Mouse (Mus musculus) intestine, embryonic 15.5 days (tissue): ENCODE results near the gene Gm14137. TPM values are rescaled to one million over a fixed set of nuclear protein-coding genes. Genes with fewer than 3 reads are reported as not detected.

Experiments
- ATAC-seq: fragments of 200-750 bp; cut with Nextera tagmentation; 2 replicates; pipeline ENCODE4 v1.8.0; 2017; ENCODE audit warnings: moderate TSS enrichment, moderate library complexity
- H3K27ac ChIP-seq: fragments of 300-500 bp; sonication (generic); 2 replicates; pipeline ENCODE4 v1.5.1; 2015; ENCODE audit warnings: mild to moderate bottlenecking, inconsistent platforms
- H3K27me3 ChIP-seq: fragments of 300-500 bp; sonication (generic); replicated peaks from 2 replicates; pipeline ENCODE4 v1.6.1; 2015; ENCODE audit warnings: inconsistent platforms
- H3K36me3 ChIP-seq: fragments of 300-500 bp; sonication (generic); 2 replicates; pipeline ENCODE4 v1.6.1; 2015; ENCODE audit warnings: inconsistent platforms
- H3K4me1 ChIP-seq: fragments of 300-500 bp; sonication (generic); replicated peaks from 2 replicates; pipeline ENCODE4 v1.6.1; 2015; ENCODE audit warnings: inconsistent platforms
- H3K4me2 ChIP-seq: fragments of 300-500 bp; sonication (generic); replicated peaks from 2 replicates; pipeline ENCODE4 v1.6.1; 2015; ENCODE audit warnings: mild to moderate bottlenecking, inconsistent platforms
- H3K4me3 ChIP-seq: fragments of 300-500 bp; sonication (generic); replicated peaks from 2 replicates; pipeline ENCODE4 v1.5.1; 2015; ENCODE audit warnings: inconsistent platforms
- H3K9ac ChIP-seq: fragments of 300-500 bp; sonication (generic); 2 replicates; pipeline ENCODE4 v1.6.1; 2015; ENCODE audit warnings: inconsistent platforms
- H3K9me3 ChIP-seq: fragments of 300-500 bp; sonication (generic); 2 replicates; pipeline ENCODE4 v1.6.1; 2016; ENCODE audit warnings: inconsistent platforms
- WGBS: fragments of 180-500 bp; shearing (Covaris S2); methylation state at CpG from one replicate; pipeline ENCODE4 v1.1.7; 2015; 5-methylcytosine and 5-hydroxymethylcytosine counted together
- polyA plus RNA-seq: library from polyadenylated mRNA; unstranded; fragments of >200 nt; fragmentation: Nextera tagmentation; extraction: Ambion mirVana; gene quantifications from 2 replicates; pipeline ENCODE4 v1.2.1, GENCODE M21; 2015

Gene Gm14137
- polyA plus RNA-seq, 1 experiment from 2014 or later = 0.38 TPM

- ATAC-seq = no peak
- no peaks in the 10 kb centered on the region for H3K9me3 ChIP-seq
- no peak overlapping the region for H3K9ac ChIP-seq
- no peak overlapping the region for H3K4me3 ChIP-seq
- 0 out of 2 replicates have a peak, but pooled peaks cover 6% of the 10 kb centered on the region for H3K36me3 ChIP-seq
- no peak overlapping the region for H3K27ac ChIP-seq
- no peak overlapping the region for H3K4me2 ChIP-seq
- H3K27me3 ChIP-seq = no peaks in the 10 kb centered on the region
- peaks cover 9% of the 10 kb centered on the region for H3K4me1 ChIP-seq
These were observed 16.5 kb upstream of the Gm14137 start for GRCm38 (mm10) chr2:119157836-119158235.

- H3K4me1 ChIP-seq = no peaks in the 10 kb centered on the region
- H3K4me2 ChIP-seq = no peak overlapping the region
- H3K4me3 ChIP-seq = no peak overlapping the region
- no peak for ATAC-seq
- H3K27ac ChIP-seq = no peak overlapping the region
- H3K9me3 ChIP-seq = no peaks in the 10 kb centered on the region
- 43% methylated on average over 2 of the region's 2 CpGs for WGBS
- 0 out of 2 replicates have a peak, but pooled peaks cover 5% of the 10 kb centered on the region for H3K27me3 ChIP-seq
- H3K9ac ChIP-seq = no peak overlapping the region
- no peaks in the 10 kb centered on the region for H3K36me3 ChIP-seq
These were observed 13.1 kb upstream of the Gm14137 start for GRCm38 (mm10) chr2:119161247-119161646.

GRCm38 (mm10) chr2:119163135-119163534, 11.2 kb upstream of the Gm14137 start:
- WGBS = 50% methylated on average over 3 of the region's 3 CpGs
- Histone ChIP-seq H3K4me1 (peaks cover 10% of the 10 kb centered on the region), H3K36me3 (no peaks in the 10 kb centered on the region), H3K4me3 (no peak overlapping the region), H3K27me3 (peaks cover 9% of the 10 kb centered on the region; the same call in 1 of the 2 replicates), H3K9me3 (no peaks in the 10 kb centered on the region), H3K27ac (no peak overlapping the region), H3K4me2 (no peak overlapping the region), H3K9ac (no peak overlapping the region)
- ATAC-seq = no peak

GRCm38 (mm10) chr2:119163999-119164398, 10.3 kb upstream of the Gm14137 start:
- no peak for ATAC-seq
- no peak overlapping the region for H3K27ac ChIP-seq
- H3K4me1 ChIP-seq = peaks cover 11% of the 10 kb centered on the region
- WGBS = 85% methylated on average over 4 of the region's 4 CpGs
- no peak overlapping the region for H3K4me3 ChIP-seq
- H3K9me3 ChIP-seq = no peaks in the 10 kb centered on the region
- H3K9ac ChIP-seq = no peak overlapping the region; the same call in 1 of the 2 replicates
- H3K36me3 ChIP-seq = no peaks in the 10 kb centered on the region
- H3K27me3 ChIP-seq = peaks cover 9% of the 10 kb centered on the region; the same call in 1 of the 2 replicates
- no peak overlapping the region for H3K4me2 ChIP-seq

GRCm38 (mm10) chr2:119165401-119165800, 8.9 kb upstream of the Gm14137 start:
- Histone ChIP-seq H3K4me3 (no peak overlapping the region), H3K9me3 (no peaks in the 10 kb centered on the region), H3K27ac (no peak overlapping the region), H3K36me3 (no peaks in the 10 kb centered on the region), H3K4me1 (peaks cover 11% of the 10 kb centered on the region), H3K27me3 (peaks cover 9% of the 10 kb centered on the region; the same call in 1 of the 2 replicates), H3K4me2 (no peak overlapping the region), H3K9ac (no peak overlapping the region)
- no peak for ATAC-seq

GRCm38 (mm10) chr2:119166901-119167865, 7.1 kb upstream of the Gm14137 start, which contains the start of gene Gchfr:
TSS of gene Gchfr (plus strand) at chr2:119167773.
- no peaks in the 10 kb centered on the region for H3K9me3 ChIP-seq
- H3K36me3 ChIP-seq = no peaks in the 10 kb centered on the region
- peaks cover 11% of the 10 kb centered on the region for H3K4me1 ChIP-seq
- H3K27ac ChIP-seq = peak within 1 kb of the TSS; percentile 82
- peak within 1 kb of the TSS; percentile 48 for H3K9ac ChIP-seq
- WGBS = under 1% methylated on average over 60 of the region's 60 CpGs
- H3K4me3 ChIP-seq = peak within 1 kb of the TSS; percentile 50
- peak within 1 kb of the TSS; percentile 99 for H3K4me2 ChIP-seq
- peaks cover 9% of the 10 kb centered on the region; the same call in 1 of the 2 replicates for H3K27me3 ChIP-seq
- peak; percentile 91 for ATAC-seq

- Histone ChIP-seq H3K4me3 (peak overlapping the region; percentile 50), H3K4me2 (peak overlapping the region; percentile 99), H3K27ac (peak overlapping the region; percentile 82), H3K36me3 (no peaks in the 10 kb centered on the region), H3K9ac (peak overlapping the region; percentile 48), H3K9me3 (no peaks in the 10 kb centered on the region), H3K27me3 (peaks cover 9% of the 10 kb centered on the region; the same call in 1 of the 2 replicates), H3K4me1 (peaks cover 17% of the 10 kb centered on the region)
- peak; percentile 19 for ATAC-seq
- 3% methylated on average over 26 of the region's 26 CpGs for WGBS
These were observed 6.4 kb upstream of the Gm14137 start for GRCm38 (mm10) chr2:119167866-119168256.

- Histone ChIP-seq H3K27me3 (peaks cover 9% of the 10 kb centered on the region; the same call in 1 of the 2 replicates), H3K4me1 (peaks cover 32% of the 10 kb centered on the region), H3K36me3 (no peaks in the 10 kb centered on the region), H3K9me3 (no peaks in the 10 kb centered on the region), H3K4me2 (no peak overlapping the region), H3K27ac (no peak overlapping the region), H3K9ac (no peak overlapping the region), H3K4me3 (no peak overlapping the region)
- ATAC-seq = no peak
- WGBS = 88% methylated on average over 2 of the region's 2 CpGs
These were observed 4.0 kb upstream of the Gm14137 start for GRCm38 (mm10) chr2:119170282-119170681.

- no peak overlapping the region for H3K9ac ChIP-seq
- H3K36me3 ChIP-seq = no peaks in the 10 kb centered on the region
- H3K27ac ChIP-seq = no peak overlapping the region
- peaks cover 4% of the 10 kb centered on the region; the same call in 1 of the 2 replicates for H3K27me3 ChIP-seq
- WGBS = 61% methylated on average over 8 of the region's 8 CpGs
- peaks cover 32% of the 10 kb centered on the region for H3K4me1 ChIP-seq
- no peak overlapping the region for H3K4me3 ChIP-seq
- H3K4me2 ChIP-seq = no peak overlapping the region
- no peak for ATAC-seq
- H3K9me3 ChIP-seq = no peaks in the 10 kb centered on the region
These were observed 2.7 kb upstream of the Gm14137 start for GRCm38 (mm10) chr2:119171574-119171973.

GRCm38 (mm10) chr2:119172446-119172845, 1.9 kb upstream of the Gm14137 start:
- ATAC-seq = no peak
- H3K4me3 ChIP-seq = no peak overlapping the region
- WGBS = 80% methylated on average over 7 of the region's 7 CpGs
- peaks cover 27% of the 10 kb centered on the region for H3K4me1 ChIP-seq
- peaks cover 4% of the 10 kb centered on the region; the same call in 1 of the 2 replicates for H3K27me3 ChIP-seq
- H3K27ac ChIP-seq = 0 out of 2 replicates have a peak overlapping the region, but pooled peaks have one; percentile 3
- no peaks in the 10 kb centered on the region for H3K36me3 ChIP-seq
- H3K9ac ChIP-seq = no peak overlapping the region
- H3K9me3 ChIP-seq = no peaks in the 10 kb centered on the region
- peak overlapping the region; percentile 42; the same call in 1 of the 2 replicates for H3K4me2 ChIP-seq

- H3K36me3 ChIP-seq = no peaks in the 10 kb centered on the region
- peaks cover 24% of the 10 kb centered on the region for H3K4me1 ChIP-seq
- ATAC-seq = peak; percentile 81
- WGBS = 11% methylated on average over 13 of the region's 13 CpGs
- H3K27ac ChIP-seq = peak overlapping the region; percentile 5
- H3K4me2 ChIP-seq = peak overlapping the region; percentile 42
- H3K9ac ChIP-seq = no peak overlapping the region
- H3K9me3 ChIP-seq = no peaks in the 10 kb centered on the region
- no peak overlapping the region for H3K4me3 ChIP-seq
- no peaks in the 10 kb centered on the region; the same call in 1 of the 2 replicates for H3K27me3 ChIP-seq
These were observed 1.3 kb upstream of the Gm14137 start for GRCm38 (mm10) chr2:119172862-119173576.

- ATAC-seq = no peak
- H3K4me2 ChIP-seq = no peak overlapping the region
- H3K27ac ChIP-seq = no peak overlapping the region
- no peak overlapping the region for H3K9ac ChIP-seq
- H3K9me3 ChIP-seq = no peaks in the 10 kb centered on the region
- H3K36me3 ChIP-seq = no peaks in the 10 kb centered on the region
- H3K4me3 ChIP-seq = no peak overlapping the region
- 67% methylated on average over 14 of the region's 14 CpGs for WGBS
- H3K4me1 ChIP-seq = peaks cover 21% of the 10 kb centered on the region
- H3K27me3 ChIP-seq = no peaks in the 10 kb centered on the region
These were observed 557 bp downstream of the Gm14137 start for GRCm38 (mm10) chr2:119174866-119175265.
